Mouse (Mus musculus) neural tube, embryonic 14.5 days (tissue): ENCODE results near the gene Pacs1. TPM values are rescaled to one million over a fixed set of nuclear protein-coding genes. Genes with fewer than 3 reads are reported as not detected.

Experiments used
- microRNA-seq: library from miRNA; unstranded; fragments of <30 nt; microRNA quantifications from one replicate; pipeline ENCODE4, GENCODE M21; 2016
- polyA plus RNA-seq: library from polyadenylated mRNA; unstranded; fragments of >200 nt; fragmentation: Nextera tagmentation; extraction: Ambion mirVana; gene quantifications from 2 replicates; pipeline ENCODE4 v1.2.1, GENCODE M21; 2014

Pacs1 gene
- polyA plus RNA-seq, 1 experiment from 2014 or later, result 56.9 TPM

Small RNAs within 50 kb of the gene (microRNA-seq; reads per million reads assigned to microRNA genes)
- not detected for gene Gm27468

Other genes starting within 250 kb of the Pacs1 start
- gene Slc29a2, start 249.3 kb downstream of the Pacs1 start, polyA plus RNA-seq, result 11.5 and 12.2 TPM in 2 replicates
- 92.5 and 108 TPM in 2 replicates for gene B4gat1, start 234.3 kb downstream of the Pacs1 start, polyA plus RNA-seq
- 2.1 and 3.0 TPM in 2 replicates for gene AC124502.3, start 234.2 kb downstream of the Pacs1 start, polyA plus RNA-seq
- 21.4 and 34.1 TPM in 2 replicates for gene Brms1, start 231.8 kb downstream of the Pacs1 start, polyA plus RNA-seq
- 0.62 and 0.86 TPM in 2 replicates for gene Rin1, start 222.6 kb downstream of the Pacs1 start, polyA plus RNA-seq
- gene Cd248, start 205.0 kb downstream of the Pacs1 start, polyA plus RNA-seq, result 6.3 and 26.4 TPM in 2 replicates
- 19.8 and 23.7 TPM in 2 replicates for gene Tmem151a, start 187.6 kb downstream of the Pacs1 start, polyA plus RNA-seq
- 62.2 and 63.5 TPM in 2 replicates for gene Yif1a, start 184.6 kb downstream of the Pacs1 start, polyA plus RNA-seq
- gene Cnih2, start 174.6 kb downstream of the Pacs1 start, polyA plus RNA-seq, result 433 and 499 TPM in 2 replicates
- 199 and 222 TPM in 2 replicates for gene Rab1b, start 166.0 kb downstream of the Pacs1 start, polyA plus RNA-seq
- gene Klc2, start 154.6 kb downstream of the Pacs1 start, polyA plus RNA-seq, result 84.6 and 91.9 TPM in 2 replicates
- gene Sf3b2, start 22.3 kb upstream of the Pacs1 start, polyA plus RNA-seq, result 321 and 329 TPM in 2 replicates
- 31.0 and 38.3 TPM in 2 replicates for gene Gal3st3, start 25.2 kb upstream of the Pacs1 start, polyA plus RNA-seq
- gene Catsper1, start 62.6 kb upstream of the Pacs1 start, polyA plus RNA-seq, result not detected in 2 replicates
- gene Cst6, start 76.5 kb upstream of the Pacs1 start, polyA plus RNA-seq, result 10.7 and 10.8 TPM in 2 replicates
- 38.7 and 41.6 TPM in 2 replicates for gene Eif1ad, start 93.6 kb upstream of the Pacs1 start, polyA plus RNA-seq
- gene Banf1, start 94.0 kb upstream of the Pacs1 start, polyA plus RNA-seq, result 274 and 327 TPM in 2 replicates
- 55.6 and 69.2 TPM in 2 replicates for gene Sart1, start 115.6 kb upstream of the Pacs1 start, polyA plus RNA-seq
- gene Tsga10ip, start 129.4 kb upstream of the Pacs1 start, polyA plus RNA-seq, result not detected in 2 replicates
- 208 and 254 TPM in 2 replicates for gene Drap1, start 151.9 kb upstream of the Pacs1 start, polyA plus RNA-seq
- 57.0 and 67.2 TPM in 2 replicates for gene AI837181, start 152.0 kb upstream of the Pacs1 start, polyA plus RNA-seq
- not detected in 2 replicates for gene Fosl1, start 174.4 kb upstream of the Pacs1 start, polyA plus RNA-seq
- gene Ccdc85b, start 184.8 kb upstream of the Pacs1 start, polyA plus RNA-seq, result 8.0 and 11.0 TPM in 2 replicates
- 169 and 179 TPM in 2 replicates for gene Fibp, start 187.5 kb upstream of the Pacs1 start, polyA plus RNA-seq
- 4.2 and 4.4 TPM in 2 replicates for gene Ctsw, start 195.4 kb upstream of the Pacs1 start, polyA plus RNA-seq
- 30.4 and 45.1 TPM in 2 replicates for gene Efemp2, start 200.8 kb upstream of the Pacs1 start, polyA plus RNA-seq
- gene Mus81, start 215.3 kb upstream of the Pacs1 start, polyA plus RNA-seq, result 43.6 and 45.3 TPM in 2 replicates
- gene Cfl1, start 217.3 kb upstream of the Pacs1 start, polyA plus RNA-seq, result 3,473 and 3,739 TPM in 2 replicates
- gene 1700020D05Rik, start 230.7 kb upstream of the Pacs1 start, polyA plus RNA-seq, result 0.71 and 0.75 TPM in 2 replicates
- 95.2 and 107 TPM in 2 replicates for gene Snx32, start 237.4 kb upstream of the Pacs1 start, polyA plus RNA-seq